Mouse (Mus musculus) gonadal fat pad, adult 2 months (tissue): ENCODE measurements around the gene Akap2. TPM values are rescaled to one million over a fixed set of nuclear protein-coding genes. Genes with fewer than 3 reads are reported as not detected.

Experiments used
- DNase-seq: peaks from one replicate; pipeline ENCODE4 v3.0.0-alpha.2; 2012; ENCODE audit warnings: low read depth
- polyA plus RNA-seq: library from polyadenylated mRNA; depleted of rRNA; stranded (reverse); fragments of >200 nt; gene quantifications from 2 replicates; pipeline ENCODE4 v1.2.3, GENCODE M21; 2012

The Akap2 gene
- polyA plus RNA-seq, 1 experiment: 58.6 TPM

- no peak for DNase-seq
Observed at GRCm38 (mm10) chr4:57794547-57794946, 77.1 kb downstream of the Akap2 start.

GRCm38 (mm10) chr4:57797548-57798285 lies 80.3 kb downstream of the Akap2 start:
- no peak for DNase-seq

GRCm38 (mm10) chr4:57798286-57799018 lies 81.0 kb downstream of the Akap2 start:
- DNase-seq: no peak

GRCm38 (mm10) chr4:57799297-57799696 lies 81.8 kb downstream of the Akap2 start:
- no peak for DNase-seq

- no peak for DNase-seq
Observed at GRCm38 (mm10) chr4:57801239-57801638, 83.8 kb downstream of the Akap2 start.

GRCm38 (mm10) chr4:57801986-57802385 lies 84.5 kb downstream of the Akap2 start:
- no peak for DNase-seq

GRCm38 (mm10) chr4:57802411-57802810 lies 85.0 kb downstream of the Akap2 start:
- no peak for DNase-seq

- no peak for DNase-seq
Observed at GRCm38 (mm10) chr4:57804902-57805301, 87.4 kb downstream of the Akap2 start.

GRCm38 (mm10) chr4:57809449-57809848 lies 92.0 kb downstream of the Akap2 start:
- DNase-seq: no peak

GRCm38 (mm10) chr4:57812075-57812474 lies 94.6 kb downstream of the Akap2 start:
- no peak for DNase-seq

GRCm38 (mm10) chr4:57812916-57813575 lies 95.6 kb downstream of the Akap2 start:
- no peak for DNase-seq

GRCm38 (mm10) chr4:57813576-57813945 lies 96.1 kb downstream of the Akap2 start:
- no peak for DNase-seq

GRCm38 (mm10) chr4:57815355-57815754 lies 97.9 kb downstream of the Akap2 start:
- DNase-seq: no peak

- no peak for DNase-seq
Observed at GRCm38 (mm10) chr4:57816146-57816545, 98.7 kb downstream of the Akap2 start.

GRCm38 (mm10) chr4:57820839-57821374 lies 103.5 kb downstream of the Akap2 start:
- no peak for DNase-seq

GRCm38 (mm10) chr4:57821556-57822356 lies 104.3 kb downstream of the Akap2 start:
- no peak for DNase-seq

- no peak for DNase-seq
Observed at GRCm38 (mm10) chr4:57822641-57823040, 105.2 kb downstream of the Akap2 start.

- no peak for DNase-seq
Observed at GRCm38 (mm10) chr4:57824626-57825240, 107.3 kb downstream of the Akap2 start.

- no peak for DNase-seq
Observed at GRCm38 (mm10) chr4:57826272-57826671, 108.8 kb downstream of the Akap2 start.

GRCm38 (mm10) chr4:57829131-57829530 lies 111.7 kb downstream of the Akap2 start:
- DNase-seq: no peak

- DNase-seq: no peak
Observed at GRCm38 (mm10) chr4:57829740-57830139, 112.3 kb downstream of the Akap2 start.
